Mouse (Mus musculus): Measurements from ENCODE around the gene Mei4.

DNA sequence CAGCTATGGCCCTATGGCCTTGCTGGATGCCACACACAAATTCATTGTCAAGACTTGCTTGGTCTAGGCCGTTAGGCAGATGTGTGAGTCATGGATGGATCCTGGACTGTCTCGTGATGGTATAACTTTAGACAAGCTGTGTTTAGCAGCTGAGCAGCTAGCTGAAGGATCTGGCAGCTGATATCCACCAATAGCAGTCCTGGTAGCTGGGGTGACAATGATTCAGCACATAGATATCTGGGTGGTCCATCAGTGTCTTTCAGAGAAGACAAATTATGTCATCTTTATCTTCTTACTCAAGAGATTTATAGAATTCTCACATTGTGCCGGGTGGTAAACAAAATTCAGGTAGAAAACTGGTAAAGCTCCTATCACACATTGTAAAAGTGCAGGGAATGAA is 93.4 kb downstream of the Mei4 start:
- no peak for TF ChIP-seq POLR2A (IDR thresholded peaks at IDR 0.05; ENCODE audit: insufficient read length, low read depth)
- TF ChIP-seq MAX (IDR thresholded peaks at IDR 0.05; ENCODE audit: low read depth), result no peak
- no peak for TF ChIP-seq CEBPB (IDR thresholded peaks at IDR 0.05; ENCODE audit: insufficient read depth, poor library complexity, severe bottlenecking)
- TF ChIP-seq TCF12 (IDR thresholded peaks at IDR 0.05; ENCODE audit: insufficient read depth, poor library complexity, severe bottlenecking), result no peak
- TF ChIP-seq E2F4 (IDR thresholded peaks at IDR 0.05; ENCODE audit: insufficient read depth), result no peak
- TF ChIP-seq POLR2AphosphoS2 (IDR thresholded peaks at IDR 0.05; ENCODE audit: insufficient read length, low read depth), result no peak
- no peak for TF ChIP-seq TCF3 (IDR thresholded peaks at IDR 0.05; ENCODE audit: insufficient read length, low read depth)
- peak in 1 of 3 experiments; percentile 43 for TF ChIP-seq MYOD1 (IDR thresholded peaks at IDR 0.05; ENCODE audit: control insufficient read depth in 1 of 3, insufficient read length in 2 of 3, low read depth in 2 of 3)
- no peak for TF ChIP-seq MYOG (IDR thresholded peaks at IDR 0.05; ENCODE audit: control insufficient read depth in 1 of 3, insufficient read depth in 1 of 3, insufficient read length in 2 of 3, low read depth in 2 of 3)
